7 mouse cellular contexts compared by ENCODE assay signal in genomic region chr3:68495736-68496242, GRCm38 (mm10).
DNase-seq lines count a peak whose midpoint lies in the region; ATAC-seq and TF ChIP-seq lines count a peak whose summit lies in the region.

No protein-coding gene starts in this region.

- H3K4me2 ChIP-seq in forebrain, embryonic 16.5 days (ENCODE audit: low read length): peak overlapping the region; percentile 87
- peak overlapping the region; percentile 92 for H3K4me2 ChIP-seq in kidney, embryonic 14.5 days (replicated peaks; ENCODE audit: low read depth, low read length)
- H3K4me2 ChIP-seq in midbrain, embryonic 13.5 days (replicated peaks): peak overlapping the region; percentile 98

- no peaks in the 10 kb centered on the region for H3K27me3 ChIP-seq in C2C12 (ENCODE audit: control insufficient read depth, insufficient read depth, insufficient read length)
- H3K27me3 ChIP-seq in forebrain, embryonic 16.5 days (replicated peaks; ENCODE audit: control insufficient read depth, insufficient read depth, low read length): peaks cover 5% of the 10 kb centered on the region; the same call in 1 of the 2 replicates
- no peaks in the 10 kb centered on the region for H3K27me3 ChIP-seq in kidney, embryonic 14.5 days (ENCODE audit: control insufficient read depth, insufficient read depth, low read length)
- peaks cover 18% of the 10 kb centered on the region for H3K27me3 ChIP-seq in midbrain, embryonic 13.5 days

- DNase-seq in ES-CJ7 (ENCODE audit: low read depth, low spot score): peak; percentile 41
- DNase-seq in thymus, postnatal 25 days: no peak
- no peak for DNase-seq in layer of hippocampus, postnatal 10 days (ENCODE audit: low spot score in 2 of 2)

- H3ac ChIP-seq in C2C12 (ENCODE audit: control insufficient read depth, insufficient read length, low read depth): peak overlapping the region; percentile 67

- WGBS in forebrain, embryonic 16.5 days: under 1% methylated on average over 9 of the region's 9 CpGs
- WGBS in kidney, embryonic 14.5 days: 2% methylated on average over 9 of the region's 9 CpGs
- WGBS in midbrain, embryonic 13.5 days: 1% methylated on average over 9 of the region's 9 CpGs

- no peaks in the 10 kb centered on the region for H3K9me3 ChIP-seq in forebrain, embryonic 16.5 days (ENCODE audit: control insufficient read depth, low read length)
- no peaks in the 10 kb centered on the region for H3K9me3 ChIP-seq in kidney, embryonic 14.5 days (ENCODE audit: control insufficient read depth, low read length)
- H3K9me3 ChIP-seq in midbrain, embryonic 13.5 days: no peaks in the 10 kb centered on the region

- H3K27ac ChIP-seq in forebrain, embryonic 16.5 days (ENCODE audit: low read length): peak overlapping the region; percentile 39
- H3K27ac ChIP-seq in kidney, embryonic 14.5 days (ENCODE audit: low read depth, low read length): peak overlapping the region; percentile 13; the same call in 1 of the 2 replicates
- H3K27ac ChIP-seq in midbrain, embryonic 13.5 days: peak overlapping the region; percentile 64; the same call in 1 of the 2 replicates

- TF ChIP-seq CTCF in C2C12 (IDR thresholded peaks at IDR 0.05; ENCODE audit: control insufficient read depth, insufficient read depth, insufficient read length): no peak

- ATAC-seq in forebrain, embryonic 16.5 days: no peak
- ATAC-seq in kidney, embryonic 14.5 days (ENCODE audit: low FRiP score, low TSS enrichment): no peak
- ATAC-seq in midbrain, embryonic 13.5 days: peak; percentile 1; the same call in 1 of the 2 replicates

- H3K9ac ChIP-seq in forebrain, embryonic 16.5 days (replicated peaks; ENCODE audit: low read depth, low read length): peak overlapping the region; percentile 69
- peak overlapping the region; percentile 84 for H3K9ac ChIP-seq in kidney, embryonic 14.5 days (ENCODE audit: low read depth, low read length)
- H3K9ac ChIP-seq in midbrain, embryonic 13.5 days (replicated peaks): peak overlapping the region; percentile 76

- peaks cover 63% of the 10 kb centered on the region for H3K79me2 ChIP-seq in C2C12 (ENCODE audit: control insufficient read depth, insufficient read depth)

- H3K4me1 ChIP-seq in forebrain, embryonic 16.5 days (replicated peaks; ENCODE audit: control insufficient read depth, insufficient read depth, low read length): peaks cover 25% of the 10 kb centered on the region
- H3K4me1 ChIP-seq in kidney, embryonic 14.5 days (ENCODE audit: control insufficient read depth, insufficient read depth, low read length): peaks cover 24% of the 10 kb centered on the region
- peaks cover 29% of the 10 kb centered on the region for H3K4me1 ChIP-seq in midbrain, embryonic 13.5 days (replicated peaks)

- peaks cover 52% of the 10 kb centered on the region for H3K79me3 ChIP-seq in C2C12 (ENCODE audit: low read depth)

- peak overlapping the region; percentile 71 for H3K4me3 ChIP-seq in C2C12 (ENCODE audit: insufficient read depth, poor library complexity, severe bottlenecking)
- peak overlapping the region; percentile 62 for H3K4me3 ChIP-seq in forebrain, embryonic 16.5 days (replicated peaks; ENCODE audit: low read length)
- peak overlapping the region; percentile 77 for H3K4me3 ChIP-seq in kidney, embryonic 14.5 days (ENCODE audit: low read length)
- H3K4me3 ChIP-seq in midbrain, embryonic 13.5 days (replicated peaks): peak overlapping the region; percentile 68

- peaks cover 20% of the 10 kb centered on the region for H3K36me3 ChIP-seq in C2C12 (ENCODE audit: control insufficient read depth, insufficient read depth)
- H3K36me3 ChIP-seq in forebrain, embryonic 16.5 days (ENCODE audit: control insufficient read depth, insufficient read depth): no peaks in the 10 kb centered on the region
- H3K36me3 ChIP-seq in kidney, embryonic 14.5 days (ENCODE audit: control insufficient read depth, insufficient read depth, low read length): no peaks in the 10 kb centered on the region
- H3K36me3 ChIP-seq in midbrain, embryonic 13.5 days: no peaks in the 10 kb centered on the region

TF ChIP-seq in C2C12, 6 proteins besides CTCF, POLR2A, EP300 and RAD21:
- no peak for TF ChIP-seq MAX (IDR thresholded peaks at IDR 0.05)
- no peak for TF ChIP-seq MYOG (IDR thresholded peaks at IDR 0.05; ENCODE audit: control insufficient read depth, extremely low read depth, insufficient read length)
- TF ChIP-seq CEBPB (IDR thresholded peaks at IDR 0.05; ENCODE audit: low read depth): no peak
- no peak for TF ChIP-seq FOSL1 (IDR thresholded peaks at IDR 0.05; ENCODE audit: insufficient read depth, low read length, poor library complexity, severe bottlenecking)
- TF ChIP-seq USF1 (IDR thresholded peaks at IDR 0.05; ENCODE audit: low read depth): no peak
- no peak for TF ChIP-seq MYOD1 (IDR thresholded peaks at IDR 0.05; ENCODE audit: control insufficient read depth, insufficient read length, low read depth)

Comparison
In these comparisons a context has a peak if more than half of its experiments do, and no peak if none do; other contexts are left out.
1. H3K27ac ChIP-seq: peak in every context shown above with its lines; median percentile 64 in midbrain, embryonic 13.5 days; 39 in forebrain, embryonic 16.5 days; 13 in kidney, embryonic 14.5 days.